Mouse (Mus musculus) left cerebral cortex, postnatal 25 days (tissue): Measurements from ENCODE around the gene Nfia. TPM values are rescaled to one million over a fixed set of nuclear protein-coding genes. Genes with fewer than 3 reads are reported as not detected.

Source experiments
- DNase-seq, 2 experiments: peaks; one replicate each; pipeline ENCODE4 v3.0.0; 2022; ENCODE audit warnings: low spot score in 2 of 2, mixed read lengths in 1 of 2
- intact Hi-C: fragments of 180-260 bp; cut with DNase I; formaldehyde crosslinking; loops from one replicate; pipeline ENCODE4 v1.15.1; 2025
- total RNA-seq, 2 experiments: library from RNA; stranded (reverse); gene quantifications; 2 replicates each; pipeline ENCODE4 v1.2.3; 2021

Nfia gene
- 10 to 100 TPM; 63.0 to 73.6 TPM for total RNA-seq

DNA sequence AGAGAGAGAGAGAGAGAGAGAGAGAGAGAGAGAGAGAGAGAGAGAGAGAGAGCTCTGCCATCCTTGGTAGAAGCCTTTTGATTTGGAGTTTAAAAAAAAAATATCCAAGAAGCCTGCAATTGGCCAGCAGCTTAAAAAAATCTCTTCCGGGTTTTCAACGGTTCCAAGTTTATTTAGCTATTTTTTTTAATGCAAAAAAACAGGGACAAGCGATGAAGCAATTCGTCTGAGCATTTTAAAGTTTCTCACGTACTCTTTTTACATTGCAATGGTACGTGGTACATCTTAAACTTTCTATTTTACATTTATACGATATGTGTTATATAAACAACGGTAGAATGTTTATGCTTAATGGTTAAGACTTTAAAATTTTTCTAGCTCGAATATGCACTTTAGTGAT lies at the start of gene Nfia:
Gene Nfia, plus strand, starts transcription at position 94 of the 400 bp plus-strand sequence.
- DNase-seq = no peak

GRCm38 (mm10) chr4:97723374-97723773 lies 49.2 kb upstream of the Nfia start:
- DNase-seq = no peak
- intact Hi-C loops = no loop called here

More for the DNA sequence above, at the start of gene Nfia:
- intact Hi-C loops = loop anchor here (2.0 to 5.0 kb wide), 3 partner anchors 14 to 550 kb away; no protein-coding TSS in a partner anchor

GRCm38 (mm10) chr4:97728520-97728919 lies 44.0 kb upstream of the Nfia start:
- intact Hi-C loops = no loop called here

GRCm38 (mm10) chr4:97729999-97730398 lies 42.5 kb upstream of the Nfia start:
- intact Hi-C loops = no loop called here
- no peak for DNase-seq

More at GRCm38 (mm10) chr4:97728520-97728919, 44.0 kb upstream of the Nfia start:
- no peak for DNase-seq

- intact Hi-C loops = no loop called here
- no peak for DNase-seq
Observed at GRCm38 (mm10) chr4:97730416-97730815, 42.1 kb upstream of the Nfia start.

GRCm38 (mm10) chr4:97733392-97733791 lies 39.1 kb upstream of the Nfia start:
- no peak for DNase-seq
- intact Hi-C loops = no loop called here

- intact Hi-C loops = loop anchor here (2.0 kb wide), 1 partner anchor 179 kb away; no protein-coding TSS in a partner anchor
- DNase-seq = no peak
Observed at GRCm38 (mm10) chr4:97743932-97744331, 28.6 kb upstream of the Nfia start.

DNA sequence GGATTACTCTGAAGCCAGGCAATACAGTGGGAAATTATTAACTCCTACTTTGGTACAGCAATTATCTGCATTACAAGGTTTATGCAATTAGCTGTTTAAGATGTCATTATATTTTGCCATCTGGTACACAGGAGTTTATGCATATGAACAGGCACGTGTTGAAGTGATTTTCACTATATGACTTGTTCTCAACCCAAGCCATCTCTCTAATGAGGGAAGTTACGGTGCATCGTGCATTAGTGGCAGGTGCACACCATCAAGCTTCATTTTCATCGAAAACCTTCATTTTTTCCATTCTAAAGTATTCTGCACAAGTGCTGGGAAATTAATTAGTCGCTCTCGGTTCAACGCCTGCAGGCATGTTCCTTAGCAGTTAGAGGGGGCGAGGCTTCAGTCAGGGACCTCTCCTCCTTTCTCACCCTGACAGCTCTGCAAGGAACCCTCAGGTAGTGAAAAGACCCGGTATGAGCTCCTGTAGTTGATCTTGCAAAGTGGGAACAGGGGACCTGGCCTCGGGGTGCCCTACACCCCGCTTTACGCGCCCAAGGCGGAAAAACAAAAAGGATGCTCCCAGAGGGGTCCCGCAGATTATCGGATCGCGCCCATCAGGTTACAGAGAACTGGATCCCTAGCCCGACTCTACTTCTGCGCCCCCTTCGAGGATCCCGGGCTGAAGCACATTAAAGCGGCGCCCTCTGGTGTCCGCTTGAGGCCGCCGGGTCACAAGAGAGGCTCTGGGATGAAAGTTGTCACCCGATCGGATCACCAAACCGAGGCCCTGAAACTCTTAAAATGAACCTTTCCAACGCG lies 27.0 kb upstream of the Nfia start:
- intact Hi-C loops = loop anchor here (1.0 to 5.0 kb wide), 5 partner anchors 69 to 1048 kb away; no protein-coding TSS in a partner anchor
- DNase-seq = peak; percentile 66 to 69

GRCm38 (mm10) chr4:97746106-97746900 lies 26.2 kb upstream of the Nfia start:
- intact Hi-C loops = loop anchor here (2.0 to 5.0 kb wide), 3 partner anchors 70 to 1049 kb away; no protein-coding TSS in a partner anchor
- DNase-seq = no peak

GRCm38 (mm10) chr4:97750401-97750800 lies 22.1 kb upstream of the Nfia start:
- no peak for DNase-seq
- intact Hi-C loops = loop anchor here (2.0 to 10.0 kb wide), 5 partner anchors 254 to 692 kb away; no protein-coding TSS in a partner anchor

- intact Hi-C loops = loop anchor here (2.0 to 10.0 kb wide), 5 partner anchors 254 to 691 kb away; no protein-coding TSS in a partner anchor
Observed at GRCm38 (mm10) chr4:97751030-97751482, 21.5 kb upstream of the Nfia start.

GRCm38 (mm10) chr4:97751483-97752251 lies 20.9 kb upstream of the Nfia start:
- intact Hi-C loops = loop anchor here (2.0 to 10.0 kb wide), 6 partner anchors 117 to 691 kb away; no protein-coding TSS in a partner anchor
- DNase-seq = peak in 1 of 2 experiments; percentile 29

More at GRCm38 (mm10) chr4:97751030-97751482, 21.5 kb upstream of the Nfia start:
- peak; percentile 83 to 88 for DNase-seq

- DNase-seq = no peak
- intact Hi-C loops = loop anchor here (2.0 to 10.0 kb wide), 4 partner anchors 116 to 690 kb away; no protein-coding TSS in a partner anchor
Observed at GRCm38 (mm10) chr4:97752276-97753010, 20.1 kb upstream of the Nfia start.

- intact Hi-C loops = loop anchor here (2.0 to 10.0 kb wide), 4 partner anchors 115 to 689 kb away; no protein-coding TSS in a partner anchor
Observed at GRCm38 (mm10) chr4:97753521-97753920, 19.0 kb upstream of the Nfia start.

GRCm38 (mm10) chr4:97754241-97754640 lies 18.3 kb upstream of the Nfia start:
- DNase-seq = no peak
- intact Hi-C loops = loop anchor here (5.0 to 10.0 kb wide), 3 partner anchors 353 to 688 kb away; no protein-coding TSS in a partner anchor

More at GRCm38 (mm10) chr4:97753521-97753920, 19.0 kb upstream of the Nfia start:
- DNase-seq = no peak

DNA sequence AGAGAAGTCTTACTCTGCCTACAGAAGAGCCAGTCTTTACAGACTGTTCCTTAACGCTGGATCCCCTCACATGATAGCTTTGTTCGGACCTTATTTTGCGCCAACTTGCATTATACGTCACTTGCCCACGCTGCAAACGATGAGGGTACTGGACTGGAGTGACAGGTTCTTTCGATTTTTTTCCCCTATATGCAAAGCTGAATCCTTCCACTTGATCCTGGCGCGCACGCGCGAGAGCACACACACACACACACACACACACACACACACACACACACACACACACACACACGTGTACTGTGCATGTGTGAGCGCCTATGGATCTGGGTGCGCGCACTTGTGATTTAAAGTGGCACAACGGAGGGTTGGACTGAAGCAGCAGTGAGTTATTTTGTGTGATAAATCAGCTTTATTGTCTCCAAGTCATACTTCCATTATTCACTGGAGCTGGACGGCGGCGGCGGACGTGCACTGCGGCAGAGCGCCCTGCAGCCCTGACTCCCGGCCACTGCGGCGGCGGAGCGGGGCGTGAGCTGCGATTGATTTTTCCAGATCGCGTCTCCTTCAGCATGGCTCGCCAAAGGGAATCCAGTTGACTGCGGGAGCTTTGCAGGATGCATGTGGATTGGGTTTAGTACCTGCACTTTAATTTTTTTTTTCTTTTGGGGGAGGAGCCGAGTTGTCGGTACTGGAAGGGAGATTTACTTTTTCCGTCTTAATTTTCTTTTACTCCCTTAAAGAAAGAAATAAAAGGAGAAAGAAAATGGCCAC lies 15.1 kb upstream of the Nfia start:
- peak; percentile 68 to 74 for DNase-seq
- intact Hi-C loops = loop anchor here (5.0 to 10.0 kb wide), 2 partner anchors 487 to 625 kb away; partner anchors contain the start of gene Tm2d1

- intact Hi-C loops = loop anchor here (2.0 to 10.0 kb wide), 3 partner anchors 15 to 624 kb away; partner anchors contain the start of genes Nfia and Tm2d1
- peak; percentile 54 to 56 for DNase-seq
Observed at GRCm38 (mm10) chr4:97757978-97758461, 14.5 kb upstream of the Nfia start.
